Mouse (Mus musculus): ENCODE data around the gene Vwf. TPM values are rescaled to one million over a fixed set of nuclear protein-coding genes. Genes with fewer than 3 reads are reported as not detected.

The Vwf gene
- total and polyA plus RNA-seq, 2 experiments: 4.9 to 9.0 TPM

GRCm38 (mm10) chr6:125573189-125573928 lies 26.8 kb downstream of the Vwf start:
- H3K27me3 ChIP-seq (ENCODE audit: control insufficient read depth, insufficient read depth, low read length): no peaks in the 10 kb centered on the region
- TF ChIP-seq POLR2A (IDR thresholded peaks at IDR 0.05; ENCODE audit: extremely low read depth, insufficient read depth, low read length): no peak
- no peak for TF ChIP-seq CTCF (IDR thresholded peaks at IDR 0.05; ENCODE audit: low read depth, low read length)
- 20% methylated on average over 14 of the region's 14 CpGs for WGBS

GRCm38 (mm10) chr6:125575080-125575479 lies 28.5 kb downstream of the Vwf start:
- Histone ChIP-seq H3K4me3 (ENCODE audit: insufficient read depth, low read depth, low read length) (no peak overlapping the region), H3K9ac (ENCODE audit: low read depth, low read length) (no peak overlapping the region), H3K79me2 (ENCODE audit: control insufficient read depth, insufficient read depth, low read length) (no peaks in the 10 kb centered on the region), H3K27me3 (ENCODE audit: control insufficient read depth, insufficient read depth, low read length) (no peaks in the 10 kb centered on the region), H3K36me3 (ENCODE audit: control insufficient read depth, insufficient read depth, low read length) (no peaks in the 10 kb centered on the region), H3K4me1 (ENCODE audit: control insufficient read depth, insufficient read depth, low read length) (peaks cover 11% of the 10 kb centered on the region; the same call in 1 of the 2 replicates), H3K27ac (replicated peaks; ENCODE audit: insufficient read depth, low read depth, low read length) (no peak overlapping the region)
- DNase-seq (ENCODE audit: extremely low read depth, low read depth, low spot score): peak; percentile 73
- WGBS: 20% methylated on average over 6 of the region's 6 CpGs
- TF ChIP-seq POLR2A (IDR thresholded peaks at IDR 0.05; ENCODE audit: extremely low read depth, insufficient read depth, low read length) (no peak), CTCF (IDR thresholded peaks at IDR 0.05; ENCODE audit: low read depth, low read length) (no peak)

More at GRCm38 (mm10) chr6:125573189-125573928, 26.8 kb downstream of the Vwf start:
- H3K36me3 ChIP-seq (ENCODE audit: control insufficient read depth, insufficient read depth, low read length): no peaks in the 10 kb centered on the region
- peaks cover 11% of the 10 kb centered on the region; the same call in 1 of the 2 replicates for H3K4me1 ChIP-seq (ENCODE audit: control insufficient read depth, insufficient read depth, low read length)
- H3K79me2 ChIP-seq (ENCODE audit: control insufficient read depth, insufficient read depth, low read length): no peaks in the 10 kb centered on the region
- H3K9ac ChIP-seq (ENCODE audit: low read depth, low read length): no peak overlapping the region
- peak overlapping the region; percentile 1; the same call in 1 of the 2 replicates for H3K27ac ChIP-seq (replicated peaks; ENCODE audit: insufficient read depth, low read depth, low read length)
- H3K4me3 ChIP-seq (ENCODE audit: insufficient read depth, low read depth, low read length): peak overlapping the region; percentile 2
- peak; percentile 68 for DNase-seq (ENCODE audit: extremely low read depth, low read depth, low spot score)

- H3K9ac ChIP-seq (ENCODE audit: low read depth, low read length): no peak overlapping the region
- H3K36me3 ChIP-seq (ENCODE audit: control insufficient read depth, insufficient read depth, low read length): no peaks in the 10 kb centered on the region
- TF ChIP-seq CTCF (IDR thresholded peaks at IDR 0.05; ENCODE audit: low read depth, low read length) (no peak), POLR2A (IDR thresholded peaks at IDR 0.05; ENCODE audit: extremely low read depth, insufficient read depth, low read length) (no peak)
- no peaks in the 10 kb centered on the region for H3K27me3 ChIP-seq (ENCODE audit: control insufficient read depth, insufficient read depth, low read length)
- H3K79me2 ChIP-seq (ENCODE audit: control insufficient read depth, insufficient read depth, low read length): no peaks in the 10 kb centered on the region
- no peak overlapping the region for H3K4me3 ChIP-seq (ENCODE audit: insufficient read depth, low read depth, low read length)
- no peak overlapping the region for H3K27ac ChIP-seq (replicated peaks; ENCODE audit: insufficient read depth, low read depth, low read length)
- 88% methylated on average over 9 of the region's 9 CpGs for WGBS
- no peak for DNase-seq (ENCODE audit: extremely low read depth, low read depth, low spot score)
- peaks cover 11% of the 10 kb centered on the region; the same call in 1 of the 2 replicates for H3K4me1 ChIP-seq (ENCODE audit: control insufficient read depth, insufficient read depth, low read length)
These were observed 30.7 kb downstream of the Vwf start for GRCm38 (mm10) chr6:125577301-125577700.

GRCm38 (mm10) chr6:125577882-125578646 lies 31.5 kb downstream of the Vwf start:
- peak; percentile 15 for DNase-seq (ENCODE audit: extremely low read depth, low read depth, low spot score)
- Histone ChIP-seq H3K4me1 (ENCODE audit: control insufficient read depth, insufficient read depth, low read length) (0 out of 2 replicates have a peak, but pooled peaks cover 8% of the 10 kb centered on the region), H3K36me3 (ENCODE audit: control insufficient read depth, insufficient read depth, low read length) (no peaks in the 10 kb centered on the region), H3K27ac (replicated peaks; ENCODE audit: insufficient read depth, low read depth, low read length) (no peak overlapping the region), H3K27me3 (ENCODE audit: control insufficient read depth, insufficient read depth, low read length) (no peaks in the 10 kb centered on the region), H3K4me3 (ENCODE audit: insufficient read depth, low read depth, low read length) (no peak overlapping the region), H3K79me2 (ENCODE audit: control insufficient read depth, insufficient read depth, low read length) (no peaks in the 10 kb centered on the region), H3K9ac (ENCODE audit: low read depth, low read length) (no peak overlapping the region)
- no peak for TF ChIP-seq POLR2A (IDR thresholded peaks at IDR 0.05; ENCODE audit: extremely low read depth, insufficient read depth, low read length)
- TF ChIP-seq CTCF (IDR thresholded peaks at IDR 0.05; ENCODE audit: low read depth, low read length): no peak
- 81% methylated on average over 11 of the region's 11 CpGs for WGBS

GRCm38 (mm10) chr6:125578647-125579011 lies 32.1 kb downstream of the Vwf start:
- Histone ChIP-seq H3K9ac (ENCODE audit: low read depth, low read length) (no peak overlapping the region), H3K79me2 (ENCODE audit: control insufficient read depth, insufficient read depth, low read length) (no peaks in the 10 kb centered on the region), H3K27ac (replicated peaks; ENCODE audit: insufficient read depth, low read depth, low read length) (no peak overlapping the region), H3K36me3 (ENCODE audit: control insufficient read depth, insufficient read depth, low read length) (no peaks in the 10 kb centered on the region), H3K4me3 (ENCODE audit: insufficient read depth, low read depth, low read length) (no peak overlapping the region), H3K27me3 (ENCODE audit: control insufficient read depth, insufficient read depth, low read length) (no peaks in the 10 kb centered on the region), H3K4me1 (ENCODE audit: control insufficient read depth, insufficient read depth, low read length) (0 out of 2 replicates have a peak, but pooled peaks cover 7% of the 10 kb centered on the region)
- TF ChIP-seq CTCF (IDR thresholded peaks at IDR 0.05; ENCODE audit: low read depth, low read length) (no peak), POLR2A (IDR thresholded peaks at IDR 0.05; ENCODE audit: extremely low read depth, insufficient read depth, low read length) (no peak)
- 87% methylated on average over 7 of the region's 7 CpGs for WGBS
- no peak for DNase-seq (ENCODE audit: extremely low read depth, low read depth, low spot score)
